Mouse (Mus musculus) cerebellum, adult (tissue): Measurements from ENCODE around the gene Fam214b.

Experiments
- ATAC-seq: cut with Nextera tagmentation; 2 replicates; pipeline ENCODE4 v1.9.2; 2017; ENCODE audit warnings: mild to moderate bottlenecking, moderate library complexity, mixed read lengths; ENCODE audit not compliant: insufficient number of reproducible peaks, low FRiP score, low TSS enrichment

Fam214b gene

GRCm38 (mm10) chr4:43039609-43040008 is 6.4 kb downstream of the Fam214b start:
- ATAC-seq = 0 out of 2 replicates have a peak, but pooled peaks have one; percentile 2

- no peak for ATAC-seq
Observed at GRCm38 (mm10) chr4:43038567-43039495, 7.2 kb downstream of the Fam214b start.

- ATAC-seq = no peak
Observed at GRCm38 (mm10) chr4:43037860-43038566, 8.0 kb downstream of the Fam214b start.

- no peak for ATAC-seq
Observed at GRCm38 (mm10) chr4:43036356-43036755, 9.7 kb downstream of the Fam214b start.

GRCm38 (mm10) chr4:43035851-43036250 is 10.2 kb downstream of the Fam214b start:
- no peak for ATAC-seq

- ATAC-seq = no peak
Observed at GRCm38 (mm10) chr4:43033481-43033880, 12.5 kb downstream of the Fam214b start.

GRCm38 (mm10) chr4:43032501-43032900 is 13.5 kb downstream of the Fam214b start:
- ATAC-seq = no peak

GRCm38 (mm10) chr4:43031237-43031995 is 14.6 kb downstream of the Fam214b start, which contains the start of gene Stoml2:
Stoml2 (minus strand) TSS chr4:43031710.
- peak; percentile 87 for ATAC-seq

GRCm38 (mm10) chr4:43030780-43031230 is 15.2 kb downstream of the Fam214b start:
- ATAC-seq = no peak; the same call in 1 of the 2 replicates

- ATAC-seq = no peak
Observed at GRCm38 (mm10) chr4:43030352-43030751, 15.7 kb downstream of the Fam214b start.

- ATAC-seq = no peak
Observed at GRCm38 (mm10) chr4:43029749-43030148, 16.3 kb downstream of the Fam214b start.

- no peak for ATAC-seq
Observed at GRCm38 (mm10) chr4:43029121-43029520, 16.9 kb downstream of the Fam214b start.

- peak; percentile 81 for ATAC-seq
Observed at GRCm38 (mm10) chr4:43025084-43025960, 20.7 kb downstream of the Fam214b start, which contains the start of gene Pigo. Pigo (minus strand) TSS chr4:43025819.

- ATAC-seq = no peak
Observed at GRCm38 (mm10) chr4:43024673-43025072, 21.3 kb downstream of the Fam214b start.

GRCm38 (mm10) chr4:43021341-43021740 is 24.7 kb downstream of the Fam214b start:
- no peak for ATAC-seq

- no peak for ATAC-seq
Observed at GRCm38 (mm10) chr4:43020876-43021275, 25.1 kb downstream of the Fam214b start.

GRCm38 (mm10) chr4:43019641-43020465 is 26.2 kb downstream of the Fam214b start:
- no peak for ATAC-seq

GRCm38 (mm10) chr4:43019176-43019575 is 26.8 kb downstream of the Fam214b start:
- no peak for ATAC-seq
